Mouse (Mus musculus): ENCODE measurements around the gene Ube2q2.

DNA sequence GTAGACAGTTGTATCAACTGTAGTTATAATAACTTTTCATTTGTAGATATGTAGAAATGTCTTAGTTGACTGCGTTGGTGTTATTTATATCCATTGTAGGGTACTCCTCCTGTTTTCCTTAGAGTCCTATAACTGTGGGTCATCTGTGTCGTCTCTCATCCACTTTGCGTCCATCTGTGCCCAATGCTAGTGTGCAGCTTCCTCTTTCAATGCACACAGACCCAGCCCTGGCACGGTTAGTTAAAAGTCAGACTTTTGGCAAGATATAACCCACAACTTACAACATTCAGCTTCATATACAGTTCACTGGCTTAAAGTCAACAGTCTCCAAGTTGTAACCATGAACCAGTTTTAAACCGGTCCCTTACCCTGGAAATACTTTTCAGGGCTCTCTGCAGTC is 83.5 kb downstream of the Ube2q2 start:
- TF ChIP-seq POLR2A (IDR thresholded peaks at IDR 0.05; ENCODE audit: insufficient read depth, low read depth, low read length) (no peak), CTCF (IDR thresholded peaks at IDR 0.05; ENCODE audit: insufficient read depth, low read depth, low read length) (no peak)

All from olfactory bulb, adult 2 months (tissue).